Mouse (Mus musculus): ENCODE data around the gene Csnk1e. TPM values are rescaled to one million over a fixed set of nuclear protein-coding genes. Genes with fewer than 3 reads are reported as not detected.

Csnk1e gene
- polyA plus RNA-seq, 1 experiment from 2014 or later = 170 TPM

GRCm38 (mm10) chr15:79378608-79379007, 76.8 kb downstream of the Csnk1e start:
- Histone ChIP-seq H3K4me1 (peaks cover 8% of the 10 kb centered on the region; the same call in 1 of the 2 replicates), H3K36me3 (peaks cover 57% of the 10 kb centered on the region), H3K9me3 (replicated peaks) (no peaks in the 10 kb centered on the region), H3K27ac (no peak overlapping the region), H3K4me3 (no peak overlapping the region), H3K27me3 (ENCODE audit: low read depth, poor library complexity, severe bottlenecking) (no peaks in the 10 kb centered on the region)
- no peak for DNase-seq (ENCODE audit: low spot score)
- WGBS = 96% methylated on average over 10 of the region's 10 CpGs

- H3K4me1 ChIP-seq = peaks cover 8% of the 10 kb centered on the region; the same call in 1 of the 2 replicates
- peaks cover 66% of the 10 kb centered on the region for H3K36me3 ChIP-seq
- no peak overlapping the region for H3K27ac ChIP-seq
- H3K4me3 ChIP-seq = no peak overlapping the region
- DNase-seq (ENCODE audit: low spot score) = no peak
- no peaks in the 10 kb centered on the region for H3K27me3 ChIP-seq (ENCODE audit: low read depth, poor library complexity, severe bottlenecking)
- WGBS = 89% methylated on average over 6 of the region's 6 CpGs
- no peaks in the 10 kb centered on the region for H3K9me3 ChIP-seq (replicated peaks)
Measured at GRCm38 (mm10) chr15:79377681-79378080, 77.7 kb downstream of the Csnk1e start.

- Histone ChIP-seq H3K27ac (no peak overlapping the region), H3K36me3 (peaks cover 83% of the 10 kb centered on the region), H3K4me1 (no peaks in the 10 kb centered on the region), H3K4me3 (no peak overlapping the region), H3K9me3 (replicated peaks) (no peaks in the 10 kb centered on the region), H3K27me3 (ENCODE audit: low read depth, poor library complexity, severe bottlenecking) (no peaks in the 10 kb centered on the region)
- no peak for DNase-seq (ENCODE audit: low spot score)
- 44% methylated on average over 3 of the region's 3 CpGs for WGBS
Measured at GRCm38 (mm10) chr15:79374760-79375159, 80.6 kb downstream of the Csnk1e start.

GRCm38 (mm10) chr15:79370281-79370843, 85.0 kb downstream of the Csnk1e start:
- Histone ChIP-seq H3K9me3 (replicated peaks) (no peaks in the 10 kb centered on the region), H3K4me1 (0 out of 2 replicates have a peak, but pooled peaks cover 5% of the 10 kb centered on the region), H3K27ac (no peak overlapping the region), H3K36me3 (peaks cover 91% of the 10 kb centered on the region), H3K27me3 (ENCODE audit: low read depth, poor library complexity, severe bottlenecking) (no peaks in the 10 kb centered on the region), H3K4me3 (no peak overlapping the region)
- 91% methylated on average over 7 of the region's 7 CpGs for WGBS
- DNase-seq (ENCODE audit: low spot score) = no peak

- WGBS = 82% methylated on average over 15 of the region's 15 CpGs
- DNase-seq (ENCODE audit: low spot score) = no peak
- H3K36me3 ChIP-seq = peaks cover 91% of the 10 kb centered on the region
- no peaks in the 10 kb centered on the region for H3K9me3 ChIP-seq (replicated peaks)
- no peaks in the 10 kb centered on the region for H3K27me3 ChIP-seq (ENCODE audit: low read depth, poor library complexity, severe bottlenecking)
- no peak overlapping the region for H3K4me3 ChIP-seq
- H3K27ac ChIP-seq = no peak overlapping the region
- H3K4me1 ChIP-seq = 0 out of 2 replicates have a peak, but pooled peaks cover 5% of the 10 kb centered on the region
Measured at GRCm38 (mm10) chr15:79369452-79370280, 85.7 kb downstream of the Csnk1e start.

- H3K4me1 ChIP-seq = peaks cover 10% of the 10 kb centered on the region; the same call in 1 of the 2 replicates
- H3K9me3 ChIP-seq (replicated peaks) = no peaks in the 10 kb centered on the region
- H3K4me3 ChIP-seq = no peak overlapping the region
- H3K27me3 ChIP-seq (ENCODE audit: low read depth, poor library complexity, severe bottlenecking) = no peaks in the 10 kb centered on the region
- DNase-seq (ENCODE audit: low spot score) = no peak
- H3K27ac ChIP-seq = peak overlapping the region; percentile 20
- H3K36me3 ChIP-seq = peaks cover 91% of the 10 kb centered on the region
- 86% methylated on average over 8 of the region's 8 CpGs for WGBS
Measured at GRCm38 (mm10) chr15:79368861-79369440, 86.4 kb downstream of the Csnk1e start.

GRCm38 (mm10) chr15:79368313-79368811, 87.0 kb downstream of the Csnk1e start:
- Histone ChIP-seq H3K4me3 (no peak overlapping the region), H3K4me1 (peaks cover 10% of the 10 kb centered on the region; the same call in 1 of the 2 replicates), H3K27me3 (ENCODE audit: low read depth, poor library complexity, severe bottlenecking) (no peaks in the 10 kb centered on the region), H3K9me3 (replicated peaks) (no peaks in the 10 kb centered on the region), H3K27ac (peak overlapping the region; percentile 20), H3K36me3 (peaks cover 92% of the 10 kb centered on the region)
- DNase-seq (ENCODE audit: low spot score) = no peak
- 77% methylated on average over 14 of the region's 14 CpGs for WGBS

MicroRNA genes within 50 kb of the gene (microRNA counts, 519-probe panel; counts per million panel counts)
- 684 counts per million, percentile 72 among the panel's probes with 10 or more counts for microRNA mmu-miR-1943

Small RNA genes lying within 50 kb of the gene (microRNA-seq; reads per million reads assigned to microRNA genes)
- gene Gm44302 = not detected
- 2.3 reads per million for gene Mir1943

Other genes with a start within 250 kb of the Csnk1e start
- 38.3 and 52.5 TPM in 2 replicates for gene Pick1, start 226.4 kb downstream of the Csnk1e start, polyA plus RNA-seq (2016; fragmentation: Nextera tagmentation; extraction: Ambion mirVana)
- 0.11 and 0.48 TPM in 2 replicates for gene Gm49486, start 226.2 kb downstream of the Csnk1e start, polyA plus RNA-seq (2016; fragmentation: Nextera tagmentation; extraction: Ambion mirVana)
- gene Slc16a8, start 200.8 kb downstream of the Csnk1e start, polyA plus RNA-seq (2016; fragmentation: Nextera tagmentation; extraction: Ambion mirVana) = 0.16 TPM in 1 of 2 replicates, not detected in the other
- 2.6 and 3.1 TPM in 2 replicates for gene Baiap2l2, start 170.0 kb downstream of the Csnk1e start, polyA plus RNA-seq (2016; fragmentation: Nextera tagmentation; extraction: Ambion mirVana)
- gene Pla2g6, start 127.2 kb downstream of the Csnk1e start, polyA plus RNA-seq (2016; fragmentation: Nextera tagmentation; extraction: Ambion mirVana) = 17.0 and 18.2 TPM in 2 replicates
- 1.2 and 1.5 TPM in 2 replicates for gene Maff, start 108.9 kb downstream of the Csnk1e start, polyA plus RNA-seq (2016; fragmentation: Nextera tagmentation; extraction: Ambion mirVana)
- gene Tmem184b, start 52.0 kb downstream of the Csnk1e start, polyA plus RNA-seq (2016; fragmentation: Nextera tagmentation; extraction: Ambion mirVana) = 63.5 and 74.8 TPM in 2 replicates
- not detected in 2 replicates for gene Kcnj4, start 49.7 kb upstream of the Csnk1e start, polyA plus RNA-seq (2016; fragmentation: Nextera tagmentation; extraction: Ambion mirVana)
- gene Kdelr3, start 60.8 kb upstream of the Csnk1e start, polyA plus RNA-seq (2016; fragmentation: Nextera tagmentation; extraction: Ambion mirVana) = 4.2 and 9.4 TPM in 2 replicates
- gene Ddx17, start 91.2 kb upstream of the Csnk1e start, polyA plus RNA-seq (2016; fragmentation: Nextera tagmentation; extraction: Ambion mirVana) = 44.9 and 51.4 TPM in 2 replicates
- gene Dmc1, start 149.5 kb upstream of the Csnk1e start, polyA plus RNA-seq (2016; fragmentation: Nextera tagmentation; extraction: Ambion mirVana) = 0.55 and 1.7 TPM in 2 replicates
- gene Fam227a, start 203.4 kb upstream of the Csnk1e start, polyA plus RNA-seq (2016; fragmentation: Nextera tagmentation; extraction: Ambion mirVana) = 1.0 and 2.1 TPM in 2 replicates
- gene Cby1, start 203.6 kb upstream of the Csnk1e start, polyA plus RNA-seq (2016; fragmentation: Nextera tagmentation; extraction: Ambion mirVana) = 58.4 and 65.6 TPM in 2 replicates
- 253 and 284 TPM in 2 replicates for gene Tomm22, start 215.3 kb upstream of the Csnk1e start, polyA plus RNA-seq (2016; fragmentation: Nextera tagmentation; extraction: Ambion mirVana)
- gene Josd1, start 232.4 kb upstream of the Csnk1e start, polyA plus RNA-seq (2016; fragmentation: Nextera tagmentation; extraction: Ambion mirVana) = 23.8 and 24.6 TPM in 2 replicates
- gene Gtpbp1, start 235.3 kb upstream of the Csnk1e start, polyA plus RNA-seq (2016; fragmentation: Nextera tagmentation; extraction: Ambion mirVana) = 48.6 and 53.9 TPM in 2 replicates

Measured in limb, embryonic 10.5 days (tissue).